Mouse (Mus musculus) thymus, postnatal 4 days (tissue): ENCODE data around the gene Rnf10.

Experiments used
- DNase-seq: peaks from one replicate; pipeline ENCODE4 v3.0.0; 2021

The Rnf10 gene

GRCm38 (mm10) chr5:115193669-115194625 lies 78.8 kb downstream of the Rnf10 start, which contains the start of gene Cabp1:
TSS of gene Cabp1 (minus strand) at chr5:115194381.
- DNase-seq: peak; percentile 95

GRCm38 (mm10) chr5:115193226-115193625 lies 79.5 kb downstream of the Rnf10 start:
- peak; percentile 74 for DNase-seq

DNA sequence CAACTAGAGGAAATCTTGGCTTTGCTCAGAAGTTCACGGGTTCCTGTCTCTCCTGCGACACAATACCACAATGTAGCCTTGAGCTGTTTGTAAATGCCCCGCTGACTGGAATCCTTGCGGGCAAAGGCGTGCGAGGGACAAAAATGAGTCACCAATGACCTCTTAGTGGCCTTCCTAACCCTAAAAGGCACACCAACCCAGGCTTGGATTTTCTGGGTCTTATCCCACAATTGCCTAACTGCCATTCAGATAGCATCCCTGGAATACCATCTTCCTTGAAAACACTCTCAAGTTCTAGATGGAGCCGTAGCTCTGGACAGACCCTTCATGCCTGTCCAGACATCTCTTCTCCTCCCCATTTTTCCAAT lies 79.9 kb downstream of the Rnf10 start:
- DNase-seq: no peak

GRCm38 (mm10) chr5:115191880-115192827 lies 80.5 kb downstream of the Rnf10 start:
- DNase-seq: peak; percentile 27
